Mouse (Mus musculus): ENCODE results near the gene Ttc7.

Ttc7 gene

DNA sequence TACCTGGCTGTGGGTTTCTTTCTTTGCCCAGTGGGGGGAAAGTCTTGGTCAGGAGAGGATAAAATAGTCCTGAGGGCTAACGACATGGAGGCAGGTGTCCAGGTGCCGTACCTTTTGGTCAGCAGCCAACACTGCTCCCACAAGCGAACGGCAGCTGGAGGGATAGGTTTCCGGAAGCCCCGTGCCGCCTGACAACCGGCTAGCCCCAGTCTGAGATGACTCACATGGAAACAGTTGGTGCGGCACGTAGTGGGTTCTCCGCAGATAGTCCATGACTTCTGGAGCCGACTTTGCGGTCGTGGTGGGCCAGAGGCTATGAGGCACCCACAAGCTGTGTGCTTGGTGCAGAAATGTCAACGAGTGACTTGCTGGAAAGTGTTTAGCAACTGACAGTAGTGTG lies 81.4 kb downstream of the Ttc7 start:
- in situ Hi-C loops (cut with MboI, MseI) = no loop called here

DNA sequence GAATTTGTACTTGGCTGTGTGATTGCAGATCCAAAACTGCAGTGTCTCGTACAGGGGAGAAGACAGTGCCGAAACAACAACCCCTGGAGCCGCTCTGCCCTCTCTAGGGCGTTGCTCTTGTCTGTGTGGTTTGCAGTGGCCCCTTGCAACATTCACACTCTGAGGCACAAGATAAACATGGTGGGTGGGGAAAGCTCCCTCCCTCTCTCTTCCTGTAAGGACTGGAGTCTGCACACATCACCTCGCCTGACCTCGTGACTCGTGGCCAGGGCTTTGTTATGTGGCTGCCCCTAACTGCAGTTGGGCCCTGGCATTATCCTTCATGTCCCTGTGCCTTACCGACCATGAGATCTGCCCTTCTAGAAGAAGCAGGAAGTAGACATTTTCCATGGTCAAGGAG lies 82.6 kb downstream of the Ttc7 start:
- in situ Hi-C loops (cut with MboI, MseI) = no loop called here

DNA sequence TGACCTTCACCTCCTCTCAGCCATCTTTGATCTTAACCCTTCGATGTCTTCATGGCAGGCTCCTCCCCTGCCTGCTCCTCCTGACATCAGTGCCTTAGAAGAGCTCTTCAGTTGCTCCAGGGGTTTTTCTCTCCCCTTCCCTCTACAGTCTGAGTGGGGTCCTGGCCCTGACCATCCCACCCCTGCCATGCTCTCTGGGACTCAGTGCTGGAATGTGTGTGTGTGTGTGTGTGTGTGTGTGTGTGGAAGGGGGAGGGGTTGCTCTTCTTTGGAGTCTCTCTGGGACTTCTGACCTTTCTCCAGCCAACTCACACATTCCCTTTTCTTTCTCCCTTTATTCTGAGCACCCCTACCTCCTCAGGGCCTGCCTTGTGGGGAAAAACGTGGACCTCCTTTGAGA lies 83.8 kb downstream of the Ttc7 start:
- in situ Hi-C loops (cut with MboI, MseI) = no loop called here

DNA sequence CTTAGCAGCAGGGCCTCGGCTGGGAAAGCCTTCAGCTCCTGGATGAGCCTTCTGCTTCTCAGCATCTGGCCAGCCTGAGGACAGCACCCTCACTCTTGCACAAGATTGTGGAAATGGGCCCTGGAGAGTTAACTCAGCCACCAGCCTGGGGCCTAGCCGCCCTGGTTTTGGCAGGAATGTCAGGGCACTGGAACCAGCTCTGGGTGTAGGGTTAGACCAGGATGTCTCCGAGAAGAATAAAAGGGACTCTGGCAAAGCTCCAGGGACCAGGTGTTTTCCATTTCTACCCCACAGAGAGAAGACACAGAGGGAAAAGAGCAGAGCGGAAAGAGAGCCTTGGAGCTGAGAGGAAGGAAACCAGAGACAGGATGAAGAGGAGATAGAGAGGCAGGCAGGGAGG lies 84.5 kb downstream of the Ttc7 start:
- in situ Hi-C loops (cut with MboI, MseI) = no loop called here

DNA sequence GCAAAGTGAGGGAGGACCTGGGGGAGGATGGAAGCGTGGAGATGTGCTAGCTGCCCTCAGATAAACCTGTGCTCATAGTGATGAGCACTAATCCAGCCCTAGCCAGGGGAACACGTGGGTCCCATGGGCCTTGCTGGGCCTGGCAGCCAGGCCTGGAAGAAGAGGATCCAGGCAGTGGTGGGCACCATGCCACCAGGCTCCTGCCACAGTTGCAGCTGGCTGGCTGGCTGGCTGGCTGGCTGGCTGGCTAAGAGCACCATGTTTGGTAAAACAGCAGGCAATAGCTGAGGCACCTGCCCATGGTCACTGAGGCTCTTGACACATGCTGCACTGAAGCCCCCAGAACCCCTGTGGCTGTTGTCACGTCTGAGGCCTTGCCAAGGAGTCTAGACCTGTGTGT lies 85.0 kb downstream of the Ttc7 start:
- in situ Hi-C loops (cut with MboI, MseI) = no loop called here

DNA sequence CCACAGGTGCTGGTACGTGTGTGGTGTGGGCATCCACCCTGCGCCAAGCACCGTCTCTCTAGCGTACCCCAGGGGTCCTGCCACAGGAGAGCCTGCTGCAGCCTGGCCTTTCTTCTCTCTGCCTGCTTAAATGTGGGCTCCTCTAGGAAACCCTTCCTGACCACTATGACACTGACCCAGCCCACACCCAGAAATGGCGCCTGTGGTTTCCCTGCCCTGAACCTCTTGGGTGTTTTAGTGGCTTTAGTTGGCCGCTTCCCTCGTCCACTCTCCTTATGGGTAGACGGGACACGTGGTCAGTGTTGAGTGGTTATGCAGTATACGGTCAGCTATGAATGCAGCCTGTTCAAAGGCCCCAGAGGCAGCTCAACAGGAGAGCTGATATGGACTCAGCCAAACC lies 85.8 kb downstream of the Ttc7 start:
- in situ Hi-C loops (cut with MboI, MseI) = no loop called here

DNA sequence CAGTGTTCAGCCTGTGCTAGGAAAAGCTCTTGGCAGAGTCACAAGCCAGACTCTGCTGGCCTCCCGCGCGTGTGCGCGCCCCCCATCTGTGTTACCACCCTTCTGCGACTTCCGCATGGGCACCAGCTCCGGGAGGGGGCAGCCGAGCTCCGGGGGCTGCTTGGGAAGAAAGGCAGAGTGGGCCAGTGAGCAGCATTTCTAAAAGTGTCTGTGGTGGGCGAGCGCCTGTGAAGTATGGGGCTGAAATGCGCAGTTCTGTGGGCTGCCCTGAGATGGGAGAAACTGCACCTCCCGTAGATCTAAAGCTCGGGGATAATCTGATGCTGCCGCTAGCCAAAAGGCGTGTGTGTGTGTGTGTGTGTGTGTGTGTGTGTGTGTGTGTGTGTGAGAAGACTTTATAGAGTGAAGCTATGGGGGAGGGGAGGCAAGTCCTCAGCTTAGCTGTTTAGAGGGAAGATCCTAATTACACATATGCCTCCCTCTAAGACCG lies 86.6 kb downstream of the Ttc7 start:
- in situ Hi-C loops (cut with MboI, MseI) = no loop called here

DNA sequence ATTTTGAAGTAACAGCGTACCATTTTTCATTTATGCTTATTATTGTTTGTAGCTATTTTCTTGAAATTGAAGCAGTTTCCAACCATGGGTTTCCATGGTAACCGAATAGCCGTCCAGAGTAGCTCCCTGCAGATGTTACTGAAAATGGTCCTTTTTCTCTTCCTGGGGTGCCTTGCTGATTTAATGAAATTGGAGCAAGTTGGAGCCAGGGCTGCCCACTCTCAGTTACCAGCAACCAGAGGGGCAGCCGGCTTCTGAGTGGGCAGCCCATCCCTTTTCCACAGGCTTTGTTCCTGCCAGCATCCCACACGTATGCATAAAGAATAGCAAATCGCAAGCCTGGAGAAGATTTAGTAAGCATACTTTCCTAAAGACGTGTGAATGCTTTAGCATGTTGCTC lies 89.5 kb downstream of the Ttc7 start:
- in situ Hi-C loops (cut with MboI, MseI) = no loop called here

DNA sequence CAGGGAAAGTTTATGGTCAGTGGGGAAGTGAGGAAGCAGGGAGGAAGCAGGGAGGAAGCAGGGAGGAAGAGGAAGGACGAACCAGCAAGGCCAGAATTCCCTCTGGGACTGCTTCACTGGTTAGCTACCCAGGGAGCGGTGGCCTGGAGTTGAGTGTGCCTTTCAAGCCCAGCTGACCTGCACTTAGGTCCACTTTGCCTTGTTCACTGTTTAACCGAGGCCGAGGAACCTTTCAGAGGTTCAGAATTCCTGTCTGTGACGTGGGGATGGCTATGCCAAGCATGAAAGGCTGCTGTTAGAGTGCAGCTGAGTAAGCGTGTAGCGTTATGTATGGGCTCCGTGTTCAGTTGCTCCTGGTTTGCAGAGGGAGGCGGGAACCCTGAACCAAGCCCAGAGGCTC lies 90.6 kb downstream of the Ttc7 start:
- in situ Hi-C loops (cut with MboI, MseI) = no loop called here

DNA sequence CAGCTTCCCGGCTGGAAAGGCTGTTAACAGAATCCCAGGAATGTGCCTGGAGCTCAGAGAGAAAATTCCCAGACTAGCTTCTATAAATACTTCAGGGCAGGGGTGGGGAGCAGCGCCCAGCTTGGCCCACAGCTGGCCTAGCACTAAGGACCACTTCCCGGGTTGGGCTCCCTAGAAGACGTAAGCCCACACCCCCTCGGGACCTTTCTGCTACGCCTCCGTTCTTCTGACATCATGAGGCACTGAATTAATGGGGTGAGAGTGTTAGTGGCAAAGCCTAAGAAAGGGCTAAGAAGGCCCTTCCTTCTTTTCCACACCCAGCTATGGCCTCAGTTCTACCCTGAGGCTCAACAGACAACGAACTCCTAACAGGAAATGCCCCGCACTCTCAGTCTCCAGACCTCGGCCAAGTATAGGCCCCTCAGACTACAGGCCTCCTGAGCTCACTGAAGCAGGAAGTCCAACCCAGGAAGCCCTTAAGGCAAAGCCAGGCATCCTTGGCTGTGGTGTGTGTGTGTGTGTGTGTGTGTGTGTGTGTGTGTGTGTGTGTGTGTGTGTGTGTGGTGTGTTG lies 93.3 kb downstream of the Ttc7 start:
- in situ Hi-C loops (cut with MboI, MseI) = no loop called here

DNA sequence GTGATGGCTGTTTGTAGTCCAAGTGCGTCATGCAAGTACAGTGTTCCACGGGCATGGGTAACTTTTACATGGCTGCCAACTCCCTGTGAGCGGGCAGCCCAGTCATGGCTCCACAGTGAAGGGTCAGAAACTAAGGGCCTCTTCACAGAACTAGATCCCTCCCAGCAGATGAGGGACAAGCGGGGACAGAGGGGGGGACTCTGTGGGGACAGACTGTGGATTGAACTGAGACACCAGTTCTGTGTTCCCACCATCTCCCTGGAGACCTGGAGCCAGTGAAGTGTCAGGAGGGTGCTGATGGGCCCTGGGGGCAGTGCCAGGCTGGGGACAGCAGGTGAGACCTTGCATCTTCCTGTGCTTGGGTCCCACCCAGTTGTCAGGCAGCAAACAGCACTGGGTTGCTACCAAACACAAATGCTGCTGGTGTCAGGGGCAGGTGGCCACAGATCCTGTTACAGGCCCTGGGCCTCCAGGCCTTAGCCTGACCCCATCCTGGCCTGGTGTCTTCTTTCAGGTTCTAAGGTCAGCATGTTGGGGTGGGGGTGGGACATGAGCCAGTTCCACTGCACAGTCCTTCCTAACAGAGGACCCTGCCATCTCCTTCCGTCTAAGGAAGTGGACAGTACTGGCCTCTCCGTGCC lies 94.3 kb downstream of the Ttc7 start:
- in situ Hi-C loops (cut with MboI, MseI) = no loop called here

DNA sequence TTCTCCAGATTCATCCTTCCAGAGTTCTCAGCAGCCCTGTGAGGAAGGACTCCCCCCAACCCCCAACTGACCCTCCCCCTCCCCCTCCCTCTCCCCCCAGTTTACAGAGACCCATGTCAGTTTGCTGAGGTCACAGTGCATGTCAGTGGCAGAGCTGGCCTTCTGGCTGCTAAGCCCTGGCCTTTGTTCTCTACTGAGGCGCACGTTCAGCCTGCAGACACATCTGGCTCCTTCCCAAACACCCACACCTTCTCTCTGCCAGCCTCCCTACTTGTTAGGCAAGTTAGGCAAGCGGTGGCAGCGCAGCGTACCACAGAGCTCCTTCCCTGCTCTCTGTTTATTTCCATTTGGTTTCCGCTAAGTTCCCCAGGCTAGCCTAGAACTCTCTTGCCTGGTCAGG lies 94.8 kb downstream of the Ttc7 start:
- in situ Hi-C loops (cut with MboI, MseI) = no loop called here

DNA sequence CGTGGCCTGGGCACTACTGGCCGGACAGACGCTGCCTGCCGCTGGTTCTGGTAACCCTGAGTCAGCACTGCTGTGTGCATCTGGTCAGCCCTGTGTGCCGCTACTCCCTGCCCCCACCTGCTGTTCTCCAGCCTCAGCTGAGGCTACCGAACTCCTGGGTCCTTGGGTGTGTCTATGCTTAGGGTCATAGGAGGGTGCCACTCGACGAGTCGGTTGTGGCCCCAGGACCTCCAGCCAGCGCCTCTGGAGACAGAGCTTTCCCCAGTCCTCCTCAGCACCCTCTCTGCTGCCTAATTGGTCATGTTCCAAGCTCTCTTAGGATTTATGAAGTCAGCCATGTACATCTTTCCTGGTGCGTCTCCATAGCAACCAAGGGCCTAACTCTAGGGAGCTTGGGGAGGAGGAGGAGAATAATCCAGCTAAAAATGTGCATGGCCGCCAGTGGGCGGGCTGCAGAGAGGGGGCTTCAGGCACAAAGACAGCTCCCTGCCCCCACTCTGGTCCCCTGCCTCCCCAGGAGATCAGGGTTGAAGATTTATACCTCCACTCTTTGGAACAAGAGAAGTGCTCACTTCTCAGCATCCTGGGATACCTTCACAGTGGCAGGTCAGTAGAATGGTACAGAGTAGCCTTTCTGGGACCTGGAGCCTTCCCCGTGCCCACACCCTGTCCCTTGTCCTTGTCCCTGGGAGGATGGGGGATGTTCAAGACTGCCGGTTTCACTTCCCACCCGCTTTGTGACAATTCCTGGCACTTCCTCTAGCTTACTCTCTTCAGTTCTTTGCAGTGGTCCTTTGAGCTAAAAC lies 95.9 kb downstream of the Ttc7 start:
- in situ Hi-C loops (cut with MboI, MseI) = no loop called here

DNA sequence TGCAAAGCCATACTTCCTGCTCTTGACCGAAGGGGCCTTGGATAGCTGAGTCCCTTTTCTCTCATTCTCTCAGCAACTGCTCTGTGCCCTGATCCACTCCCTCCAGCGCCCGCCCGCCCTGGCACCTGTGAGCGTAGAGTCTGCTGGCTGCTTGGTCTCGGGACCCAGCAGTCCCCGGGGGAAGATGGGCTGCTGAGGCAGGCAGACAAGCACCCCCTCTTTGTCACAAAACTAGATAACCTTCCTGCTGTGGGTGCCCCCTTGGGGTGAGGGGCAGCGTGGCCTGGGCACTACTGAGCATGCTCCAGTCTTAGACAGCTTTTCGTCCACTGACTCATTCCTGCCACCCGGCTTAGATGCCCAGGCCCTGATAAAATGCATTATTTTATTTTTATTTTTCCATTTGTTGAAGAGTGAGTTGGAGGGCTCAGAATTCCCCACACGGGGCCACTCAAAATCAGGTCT lies 96.5 kb downstream of the Ttc7 start:
- in situ Hi-C loops (cut with MboI, MseI) = no loop called here

DNA sequence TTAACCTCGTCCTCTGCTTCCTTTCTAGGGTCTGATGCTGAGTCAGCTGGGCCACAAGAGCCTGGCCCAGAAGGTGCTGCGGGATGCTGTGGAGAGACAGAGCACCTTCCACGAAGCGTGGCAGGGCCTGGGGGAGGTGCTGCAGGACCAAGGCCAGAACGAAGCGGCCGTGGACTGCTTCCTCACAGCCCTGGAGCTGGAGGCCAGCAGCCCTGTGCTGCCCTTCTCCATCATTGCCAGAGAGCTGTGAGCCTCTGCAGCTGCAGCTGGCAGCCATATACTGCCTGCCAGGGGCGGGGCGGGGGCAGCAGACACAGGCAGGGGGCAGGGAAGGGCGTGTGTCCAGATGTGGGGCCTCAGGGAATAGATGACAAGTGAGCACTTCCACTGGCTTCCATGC lies 97.1 kb downstream of the Ttc7 start:
- in situ Hi-C loops (cut with MboI, MseI) = no loop called here

DNA sequence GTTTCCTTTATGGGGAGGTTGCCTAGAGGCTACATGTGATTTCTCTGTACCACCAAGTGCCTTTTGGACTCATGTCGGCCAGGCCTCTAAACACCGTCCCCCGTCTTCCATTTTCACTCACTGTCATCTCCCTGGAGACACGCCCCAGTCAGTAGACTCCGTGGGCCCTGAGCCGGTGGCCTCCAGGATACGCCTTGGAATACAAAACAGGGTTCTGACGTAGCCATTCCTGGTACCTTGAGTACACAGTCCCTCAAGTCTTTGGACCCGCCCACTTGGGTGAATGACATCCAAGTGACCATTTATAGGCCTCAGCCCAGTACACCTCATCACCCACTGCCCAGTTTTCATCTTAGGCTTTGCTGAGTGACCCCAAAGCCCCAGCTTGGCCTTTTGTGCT lies 98.0 kb downstream of the Ttc7 start:
- in situ Hi-C loops (cut with MboI, MseI) = no loop called here

DNA sequence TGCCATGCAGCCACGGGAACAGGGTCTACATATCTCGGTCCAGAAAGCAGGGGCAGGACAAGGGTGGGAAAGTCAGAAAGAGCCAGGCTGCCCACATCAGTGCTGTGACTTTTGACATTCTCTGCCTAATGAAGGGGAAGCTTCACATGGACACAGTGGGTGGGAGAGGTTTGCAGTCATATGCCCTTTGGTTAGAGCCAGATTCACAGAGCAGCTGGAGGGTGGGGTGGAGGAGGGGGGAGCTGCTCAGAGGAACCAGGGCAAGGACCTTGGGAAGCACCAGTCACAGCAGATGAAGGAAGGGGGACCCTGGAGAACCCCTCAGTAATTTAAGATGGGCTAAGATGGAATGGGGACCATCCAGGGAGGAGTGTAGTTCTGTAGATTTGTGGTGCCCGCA lies 103.1 kb downstream of the Ttc7 start:
- in situ Hi-C loops (cut with MboI, MseI) = no loop called here

DNA sequence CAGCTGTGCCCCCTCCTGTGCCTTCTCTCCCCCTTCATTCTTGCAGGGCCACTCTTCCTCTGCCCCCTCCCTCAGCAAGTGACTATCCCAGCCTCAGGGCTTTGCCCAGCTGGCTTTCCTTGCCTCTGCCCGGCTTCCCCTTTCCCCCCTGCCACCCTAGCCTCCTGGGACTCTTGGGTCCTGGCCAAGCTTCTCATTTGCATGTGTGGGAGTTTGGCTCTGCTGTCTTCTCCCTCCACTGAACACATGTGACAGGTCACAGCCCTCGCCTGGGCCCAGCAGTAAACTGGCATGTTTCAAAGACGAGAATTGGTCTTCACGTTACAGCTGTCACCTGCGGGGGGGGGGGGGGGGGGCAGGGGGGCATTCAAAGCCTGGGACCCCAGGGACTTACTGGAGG lies 104.4 kb downstream of the Ttc7 start:
- in situ Hi-C loops (cut with MboI, MseI) = no loop called here

DNA sequence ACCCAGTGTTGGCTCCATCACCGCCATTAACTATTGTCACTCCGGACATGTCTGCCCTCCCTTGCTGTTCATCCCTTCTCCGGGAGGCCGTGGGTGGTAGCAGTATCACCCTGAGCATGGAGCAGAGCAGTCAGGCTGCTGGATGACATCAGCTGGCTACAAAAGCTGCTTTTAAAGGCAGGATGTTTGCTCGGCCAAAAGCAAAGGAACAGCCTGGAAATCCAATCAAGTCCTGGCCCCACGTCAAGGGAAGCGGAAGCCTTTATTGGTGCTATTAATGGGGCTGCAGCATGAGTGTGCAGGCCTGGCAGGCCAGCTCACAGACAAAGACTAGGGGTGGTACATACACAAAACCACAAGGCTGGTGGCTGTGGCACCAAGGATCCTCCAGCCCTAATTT lies 108.6 kb downstream of the Ttc7 start:
- in situ Hi-C loops (cut with MboI, MseI) = no loop called here

DNA sequence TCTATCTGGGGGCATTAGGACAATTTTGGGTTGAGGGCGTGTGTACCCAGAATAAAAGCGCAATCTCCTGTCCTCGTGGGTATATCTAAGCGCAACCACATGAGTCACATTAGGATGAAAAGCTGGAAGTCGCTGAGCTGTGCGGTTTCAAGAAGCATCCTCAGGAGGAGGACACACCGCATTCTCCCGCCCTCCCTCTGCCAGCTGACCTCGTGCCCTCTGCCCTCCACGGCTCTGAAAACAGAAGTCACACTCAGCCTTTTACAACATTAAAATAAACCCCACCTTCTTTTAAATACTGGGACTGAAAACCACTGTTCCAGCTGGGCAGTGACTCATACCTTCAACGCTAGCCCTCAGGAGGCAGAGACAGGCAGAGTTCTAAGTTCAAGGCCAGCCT lies 114.4 kb downstream of the Ttc7 start:
- in situ Hi-C loops (cut with MboI, MseI) = no loop called here

DNA sequence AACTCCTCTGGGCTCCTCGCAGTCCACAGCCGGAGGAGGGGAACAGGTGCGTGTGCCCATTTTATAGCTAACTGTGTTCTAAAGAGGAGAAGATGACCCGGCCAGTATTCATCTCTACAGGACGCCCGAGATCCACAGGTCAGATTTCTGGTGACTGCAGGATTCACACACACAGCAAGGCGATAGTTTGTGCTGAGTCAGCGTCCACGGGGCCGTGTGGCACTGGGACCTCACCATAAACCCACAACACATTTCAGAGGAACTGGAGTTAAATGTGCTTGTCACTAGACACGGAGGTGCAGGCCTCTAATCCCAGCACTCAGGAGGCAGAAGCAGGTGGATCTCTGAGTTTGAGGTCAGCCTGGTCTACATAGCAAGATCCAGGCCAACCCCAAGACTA lies 119.8 kb downstream of the Ttc7 start:
- in situ Hi-C loops (cut with MboI, MseI) = no loop called here

DNA sequence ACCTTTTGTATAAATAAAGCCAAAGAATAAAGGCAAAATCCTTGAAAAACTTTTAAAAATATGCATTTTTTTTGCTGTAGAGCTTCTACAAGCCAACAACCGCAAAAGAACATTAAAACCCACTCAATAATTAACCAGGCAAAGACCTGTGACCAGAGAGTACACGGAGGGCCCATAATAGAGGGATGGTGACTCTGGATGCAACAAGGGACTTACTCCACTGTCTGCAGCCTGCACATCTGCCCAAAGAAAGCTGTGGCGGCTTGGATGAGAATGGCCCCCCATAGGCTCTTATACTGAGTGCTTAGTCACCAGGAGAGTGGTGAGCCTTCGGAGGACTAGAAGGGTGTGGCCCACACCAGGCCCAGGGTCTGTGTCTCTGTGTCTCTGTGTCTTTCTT lies 120.8 kb downstream of the Ttc7 start:
- in situ Hi-C loops (cut with MboI, MseI) = no loop called here

DNA sequence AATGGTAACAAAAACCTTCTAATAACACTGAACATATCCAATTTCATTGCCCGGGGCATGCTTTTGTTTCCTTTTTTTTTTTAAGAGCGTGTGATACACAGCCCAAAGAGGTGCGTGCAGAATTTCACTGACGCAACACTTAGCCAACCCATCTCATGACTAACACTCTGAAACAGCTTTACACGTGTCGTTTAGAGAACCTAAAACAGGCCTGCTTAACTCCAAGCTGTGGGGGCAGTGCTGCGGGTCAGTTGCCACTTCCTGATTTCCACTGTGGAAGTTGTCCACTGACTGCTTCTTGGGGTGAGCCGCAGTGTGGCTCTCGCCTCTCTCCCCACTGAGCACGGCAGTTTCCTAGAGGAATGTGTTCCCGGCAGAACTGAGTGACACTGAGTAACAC lies 122.9 kb downstream of the Ttc7 start:
- in situ Hi-C loops (cut with MboI, MseI) = no loop called here
